Mouse (Mus musculus) heart, embryonic 15.5 days (tissue): ENCODE data around the gene Rbpj. TPM values are rescaled to one million over a fixed set of nuclear protein-coding genes. Genes with fewer than 3 reads are reported as not detected.

Experiments used
- ATAC-seq: fragments of 200-750 bp; cut with Nextera tagmentation; replicated peaks from 2 replicates; pipeline ENCODE4 v1.8.0; 2017; ENCODE audit warnings: low read depth, moderate TSS enrichment; ENCODE audit not compliant: insufficient number of reproducible peaks, insufficient read depth, low FRiP score
- H3K27ac ChIP-seq: fragments of 300-500 bp; sonication (generic); 2 replicates; pipeline ENCODE4 v1.5.1; 2015; ENCODE audit warnings: mild to moderate bottlenecking, inconsistent platforms
- H3K27me3 ChIP-seq: fragments of 300-500 bp; sonication (generic); 2 replicates; pipeline ENCODE4 v1.6.1; 2015; ENCODE audit warnings: inconsistent platforms
- H3K36me3 ChIP-seq: fragments of 300-500 bp; sonication (generic); 2 replicates; pipeline ENCODE4 v1.6.1; 2015; ENCODE audit warnings: mild to moderate bottlenecking, inconsistent platforms
- H3K4me1 ChIP-seq: fragments of 300-500 bp; sonication (generic); replicated peaks from 2 replicates; pipeline ENCODE4 v1.6.1; 2015; ENCODE audit warnings: inconsistent platforms
- H3K4me2 ChIP-seq: fragments of 300-500 bp; sonication (generic); 2 replicates; pipeline ENCODE4 v1.6.1; 2015; ENCODE audit warnings: inconsistent platforms, mild to moderate bottlenecking, moderate library complexity
- H3K4me3 ChIP-seq: fragments of 300-500 bp; sonication (generic); 2 replicates; pipeline ENCODE4 v1.5.1; 2015; ENCODE audit warnings: mild to moderate bottlenecking, inconsistent platforms
- H3K9ac ChIP-seq: fragments of 300-500 bp; sonication (generic); 2 replicates; pipeline ENCODE4 v1.6.1; 2015; ENCODE audit warnings: mild to moderate bottlenecking, inconsistent platforms
- H3K9me3 ChIP-seq: fragments of 300-500 bp; sonication (generic); replicated peaks from 2 replicates; pipeline ENCODE4 v1.6.1; 2016; ENCODE audit warnings: inconsistent platforms
- WGBS: fragments of 180-500 bp; shearing (Covaris S2); methylation state at CpG from one replicate; pipeline ENCODE4 v1.1.7; 2015; ENCODE audit warnings: mixed read lengths; 5-methylcytosine and 5-hydroxymethylcytosine counted together
- polyA plus RNA-seq: library from polyadenylated mRNA; unstranded; fragments of >200 nt; fragmentation: Nextera tagmentation; extraction: Ambion mirVana; gene quantifications from 2 replicates; pipeline ENCODE4 v1.2.1, GENCODE M21; 2015

Rbpj gene
- polyA plus RNA-seq, 1 experiment from 2014 or later: 17.0 TPM

- peaks cover 10% of the 10 kb centered on the region for H3K4me1 ChIP-seq
- no peak for ATAC-seq
- no peaks in the 10 kb centered on the region for H3K36me3 ChIP-seq
- H3K4me2 ChIP-seq: no peak overlapping the region
- H3K27ac ChIP-seq: no peak overlapping the region
- no peaks in the 10 kb centered on the region for H3K9me3 ChIP-seq
- H3K27me3 ChIP-seq: no peaks in the 10 kb centered on the region
- 90% methylated on average over 1 of the region's 1 CpGs for WGBS
- H3K4me3 ChIP-seq: no peak overlapping the region
- H3K9ac ChIP-seq: no peak overlapping the region
These were observed 133.2 kb downstream of the Rbpj start for GRCm38 (mm10) chr5:53599116-53599515.

GRCm38 (mm10) chr5:53602194-53602593 lies 136.2 kb downstream of the Rbpj start:
- ATAC-seq: no peak
- 89% methylated on average over 8 of the region's 8 CpGs for WGBS
- H3K27ac ChIP-seq: no peak overlapping the region
- H3K9me3 ChIP-seq: no peaks in the 10 kb centered on the region; the same call in 1 of the 2 replicates
- H3K4me2 ChIP-seq: no peak overlapping the region
- no peak overlapping the region for H3K9ac ChIP-seq
- peaks cover 9% of the 10 kb centered on the region for H3K4me1 ChIP-seq
- no peak overlapping the region for H3K4me3 ChIP-seq
- H3K36me3 ChIP-seq: no peaks in the 10 kb centered on the region
- H3K27me3 ChIP-seq: no peaks in the 10 kb centered on the region

DNA sequence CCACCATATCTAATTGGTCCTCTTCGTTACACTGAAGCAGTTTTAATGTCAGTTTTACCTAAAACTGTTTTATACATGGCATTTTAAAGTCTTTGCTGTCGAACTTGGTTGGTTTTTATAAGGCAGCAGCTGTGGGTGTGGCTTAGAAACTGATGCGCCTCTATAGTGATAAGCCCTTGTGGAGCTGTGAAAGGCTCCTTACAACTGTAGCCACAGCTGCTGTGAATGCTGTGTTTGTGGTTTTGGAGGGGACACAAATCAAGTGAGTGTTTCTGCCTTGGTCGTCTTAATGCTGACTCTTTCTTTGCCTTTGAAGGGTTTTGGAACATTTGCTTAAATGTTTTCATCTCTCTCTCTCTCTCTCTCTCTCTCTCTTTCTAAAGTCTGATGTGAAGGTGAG lies 139.5 kb downstream of the Rbpj start:
- Histone ChIP-seq H3K4me1 (peaks cover 7% of the 10 kb centered on the region), H3K4me2 (no peak overlapping the region), H3K9me3 (no peaks in the 10 kb centered on the region; the same call in 1 of the 2 replicates), H3K9ac (no peak overlapping the region), H3K36me3 (no peaks in the 10 kb centered on the region), H3K4me3 (no peak overlapping the region), H3K27me3 (no peaks in the 10 kb centered on the region), H3K27ac (no peak overlapping the region)
- 72% methylated on average over 4 of the region's 4 CpGs for WGBS
- ATAC-seq: no peak

- Histone ChIP-seq H3K27ac (no peak overlapping the region; the same call in 1 of the 2 replicates), H3K4me1 (peaks cover 7% of the 10 kb centered on the region), H3K4me3 (no peak overlapping the region), H3K9me3 (no peaks in the 10 kb centered on the region; the same call in 1 of the 2 replicates), H3K27me3 (no peaks in the 10 kb centered on the region), H3K36me3 (no peaks in the 10 kb centered on the region), H3K9ac (no peak overlapping the region), H3K4me2 (no peak overlapping the region)
- no peak for ATAC-seq
- 68% methylated on average over 9 of the region's 9 CpGs for WGBS
These were observed 141.5 kb downstream of the Rbpj start for GRCm38 (mm10) chr5:53607230-53607996.

- 74% methylated on average over 1 of the region's 1 CpGs for WGBS
- no peak overlapping the region for H3K27ac ChIP-seq
- no peak overlapping the region for H3K4me3 ChIP-seq
- H3K9ac ChIP-seq: no peak overlapping the region
- H3K36me3 ChIP-seq: no peaks in the 10 kb centered on the region
- H3K27me3 ChIP-seq: no peaks in the 10 kb centered on the region
- no peaks in the 10 kb centered on the region; the same call in 1 of the 2 replicates for H3K9me3 ChIP-seq
- no peak overlapping the region for H3K4me2 ChIP-seq
- ATAC-seq: no peak
- peaks cover 8% of the 10 kb centered on the region for H3K4me1 ChIP-seq
These were observed 152.9 kb downstream of the Rbpj start for GRCm38 (mm10) chr5:53618844-53619243.

DNA sequence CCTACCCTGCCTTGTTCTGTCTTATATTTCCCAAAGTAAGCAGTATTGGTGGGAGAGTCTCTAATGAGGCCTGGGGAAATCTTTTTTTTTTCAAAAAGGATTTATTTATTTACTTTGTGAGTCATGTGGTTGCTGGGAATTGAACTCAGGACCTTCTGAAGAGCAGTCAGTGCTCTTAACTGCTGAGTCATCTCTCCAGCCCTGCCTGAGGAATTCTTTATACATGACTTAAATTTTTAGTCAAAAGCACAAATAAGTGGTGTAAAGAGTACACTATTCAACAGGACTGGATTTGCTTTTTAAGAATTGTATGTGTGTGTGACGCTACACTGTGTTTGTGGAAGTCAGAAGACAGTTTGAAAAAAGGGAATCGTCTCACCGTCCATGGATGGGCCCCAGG lies 166.1 kb downstream of the Rbpj start:
- no peak overlapping the region for H3K4me2 ChIP-seq
- no peak overlapping the region for H3K9ac ChIP-seq
- no peak overlapping the region for H3K4me3 ChIP-seq
- H3K36me3 ChIP-seq: no peaks in the 10 kb centered on the region
- no peaks in the 10 kb centered on the region for H3K4me1 ChIP-seq
- no peaks in the 10 kb centered on the region for H3K27me3 ChIP-seq
- H3K9me3 ChIP-seq: no peaks in the 10 kb centered on the region
- no peak for ATAC-seq
- no peak overlapping the region for H3K27ac ChIP-seq
- 40% methylated on average over 3 of the region's 3 CpGs for WGBS

DNA sequence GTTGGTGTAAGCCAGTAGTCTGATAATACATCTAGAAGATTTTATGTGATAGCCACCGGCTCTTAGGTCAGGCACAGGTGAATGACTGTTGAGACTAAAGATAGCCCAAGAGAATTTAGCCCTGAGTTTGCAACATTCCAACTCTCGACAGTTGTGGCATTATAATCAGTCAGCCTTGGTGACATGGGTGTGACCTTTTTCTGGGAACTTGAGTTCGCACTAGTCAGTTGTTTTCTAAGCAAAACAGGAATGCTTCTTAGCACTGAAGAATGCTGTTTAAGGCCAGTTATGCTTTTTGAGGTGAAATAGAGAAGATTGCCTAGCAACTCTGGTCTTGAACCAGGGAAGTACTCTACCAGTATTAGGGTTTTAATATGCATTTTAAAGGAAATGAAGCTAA lies 170.8 kb downstream of the Rbpj start:
- WGBS: 45% methylated on average over 3 of the region's 3 CpGs
- no peak overlapping the region for H3K9ac ChIP-seq
- no peak overlapping the region for H3K4me2 ChIP-seq
- no peak overlapping the region for H3K27ac ChIP-seq
- H3K9me3 ChIP-seq: no peaks in the 10 kb centered on the region
- no peaks in the 10 kb centered on the region for H3K27me3 ChIP-seq
- H3K4me3 ChIP-seq: no peak overlapping the region
- no peak for ATAC-seq
- H3K4me1 ChIP-seq: no peaks in the 10 kb centered on the region
- no peaks in the 10 kb centered on the region for H3K36me3 ChIP-seq

GRCm38 (mm10) chr5:53637206-53637605 lies 171.3 kb downstream of the Rbpj start:
- no peaks in the 10 kb centered on the region for H3K4me1 ChIP-seq
- no peak overlapping the region for H3K27ac ChIP-seq
- H3K9ac ChIP-seq: no peak overlapping the region
- 74% methylated on average over 3 of the region's 3 CpGs for WGBS
- H3K4me3 ChIP-seq: no peak overlapping the region
- no peaks in the 10 kb centered on the region for H3K27me3 ChIP-seq
- no peak for ATAC-seq
- no peaks in the 10 kb centered on the region for H3K9me3 ChIP-seq
- peaks cover 2% of the 10 kb centered on the region; the same call in 1 of the 2 replicates for H3K36me3 ChIP-seq
- no peak overlapping the region for H3K4me2 ChIP-seq

GRCm38 (mm10) chr5:53638647-53639046 lies 172.7 kb downstream of the Rbpj start:
- no peaks in the 10 kb centered on the region for H3K27me3 ChIP-seq
- H3K4me3 ChIP-seq: no peak overlapping the region
- no peak overlapping the region for H3K9ac ChIP-seq
- no peak overlapping the region for H3K4me2 ChIP-seq
- H3K27ac ChIP-seq: no peak overlapping the region
- peaks cover 13% of the 10 kb centered on the region; the same call in 1 of the 2 replicates for H3K36me3 ChIP-seq
- H3K9me3 ChIP-seq: no peaks in the 10 kb centered on the region
- H3K4me1 ChIP-seq: no peaks in the 10 kb centered on the region
- 69% methylated on average over 3 of the region's 3 CpGs for WGBS
- no peak for ATAC-seq

- H3K27me3 ChIP-seq: no peaks in the 10 kb centered on the region
- no peak overlapping the region for H3K4me2 ChIP-seq
- no peaks in the 10 kb centered on the region for H3K4me1 ChIP-seq
- peaks cover 43% of the 10 kb centered on the region; the same call in 1 of the 2 replicates for H3K36me3 ChIP-seq
- 76% methylated on average over 5 of the region's 9 CpGs for WGBS
- H3K9ac ChIP-seq: no peak overlapping the region
- H3K4me3 ChIP-seq: no peak overlapping the region
- no peak for ATAC-seq
- no peak overlapping the region for H3K27ac ChIP-seq
- H3K9me3 ChIP-seq: no peaks in the 10 kb centered on the region
These were observed 180.7 kb downstream of the Rbpj start for GRCm38 (mm10) chr5:53646669-53647068.

DNA sequence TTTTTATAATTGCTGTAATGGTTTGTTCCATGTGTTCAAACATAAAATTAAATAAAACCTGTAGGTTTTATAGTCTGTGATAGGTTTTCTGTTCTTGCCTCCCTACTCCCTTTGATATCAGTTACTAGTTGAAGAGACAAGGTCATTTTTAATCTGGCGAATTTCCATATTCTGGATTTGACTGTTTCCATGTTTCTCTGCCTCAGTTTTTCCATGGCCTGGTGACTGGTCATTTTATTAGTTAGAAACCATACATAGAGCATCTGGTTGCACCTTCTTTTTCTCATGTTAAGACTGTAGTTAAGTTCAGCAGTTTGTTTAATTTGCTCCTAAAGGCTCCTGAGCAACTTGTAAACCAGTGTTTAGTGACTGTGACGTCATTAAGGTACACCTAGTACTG lies 181.4 kb downstream of the Rbpj start:
- 92% methylated on average over 2 of the region's 2 CpGs for WGBS

DNA sequence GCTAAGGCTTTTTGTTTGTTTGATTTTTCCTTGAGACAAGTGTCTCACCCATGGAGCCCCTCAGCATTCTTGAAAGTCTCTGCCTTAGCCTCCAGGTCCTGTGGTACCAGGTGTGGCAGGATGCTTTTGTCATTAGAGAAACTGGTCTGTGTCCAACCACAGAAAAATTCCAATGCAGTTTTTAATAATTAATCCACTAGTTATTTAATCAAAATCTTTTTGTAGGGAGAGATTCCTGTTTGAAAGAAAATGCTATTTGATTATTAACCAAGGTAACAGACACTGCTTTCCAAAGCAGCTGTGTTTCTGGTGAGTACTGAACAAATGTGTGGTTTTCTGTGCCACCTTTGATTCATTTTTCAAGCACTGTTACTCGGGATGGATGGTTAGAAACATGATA lies 190.6 kb downstream of the Rbpj start:
- no peak overlapping the region for H3K4me2 ChIP-seq
- no peak for ATAC-seq
- 0 out of 2 replicates have a peak, but pooled peaks cover 2% of the 10 kb centered on the region for H3K4me1 ChIP-seq
- no peak overlapping the region for H3K4me3 ChIP-seq
- WGBS: 27% methylated on average over 1 of the region's 1 CpGs
- no peaks in the 10 kb centered on the region for H3K9me3 ChIP-seq
- H3K27me3 ChIP-seq: no peaks in the 10 kb centered on the region
- no peak overlapping the region for H3K27ac ChIP-seq
- H3K9ac ChIP-seq: no peak overlapping the region
- peaks cover 8% of the 10 kb centered on the region; the same call in 1 of the 2 replicates for H3K36me3 ChIP-seq

More for the DNA sequence above, 181.4 kb downstream of the Rbpj start:
- H3K4me3 ChIP-seq: no peak overlapping the region
- H3K9ac ChIP-seq: no peak overlapping the region
- no peak overlapping the region for H3K27ac ChIP-seq
- H3K4me2 ChIP-seq: no peak overlapping the region
- no peaks in the 10 kb centered on the region for H3K4me1 ChIP-seq
- no peaks in the 10 kb centered on the region for H3K9me3 ChIP-seq
- H3K27me3 ChIP-seq: no peaks in the 10 kb centered on the region
- H3K36me3 ChIP-seq: peaks cover 45% of the 10 kb centered on the region; the same call in 1 of the 2 replicates
- no peak for ATAC-seq
